Mouse (Mus musculus): ENCODE data around the gene Samd13. TPM values are rescaled to one million over a fixed set of nuclear protein-coding genes. Genes with fewer than 3 reads are reported as not detected.

The Samd13 gene
- polyA plus RNA-seq, 1 experiment from 2014 or later = 1.2 TPM

DNA sequence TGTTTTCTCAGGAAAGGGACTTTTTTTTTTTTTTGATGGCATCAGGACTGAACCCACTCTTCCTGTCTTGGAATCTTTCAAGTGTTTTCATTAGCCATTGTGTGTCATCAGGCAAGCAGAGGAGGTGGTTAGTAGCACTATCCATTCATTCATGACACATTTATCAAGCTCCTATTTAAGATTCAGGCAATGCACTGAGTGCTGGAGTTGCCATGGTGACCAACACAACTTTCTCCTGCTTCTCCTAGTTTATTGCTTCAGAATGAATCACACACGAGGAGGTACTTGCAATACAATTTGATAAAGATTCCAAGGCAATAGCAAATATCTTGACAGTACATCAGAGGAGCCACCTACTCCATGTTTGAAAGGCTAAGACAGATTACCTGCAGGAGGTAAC lies 78.0 kb downstream of the Samd13 start:
- H3K4me1 ChIP-seq = no peaks in the 10 kb centered on the region
- WGBS = 38% methylated on average over 1 of the region's 1 CpGs
- H3K4me2 ChIP-seq = no peak overlapping the region
- H3K36me3 ChIP-seq = no peaks in the 10 kb centered on the region
- no peaks in the 10 kb centered on the region for H3K9me3 ChIP-seq
- no peak overlapping the region for H3K9ac ChIP-seq
- no peak for ATAC-seq (ENCODE audit: insufficient number of reproducible peaks, low FRiP score, low TSS enrichment, low read depth)
- H3K27me3 ChIP-seq = no peaks in the 10 kb centered on the region
- H3K27ac ChIP-seq = no peak overlapping the region
- no peak overlapping the region for H3K4me3 ChIP-seq

DNA sequence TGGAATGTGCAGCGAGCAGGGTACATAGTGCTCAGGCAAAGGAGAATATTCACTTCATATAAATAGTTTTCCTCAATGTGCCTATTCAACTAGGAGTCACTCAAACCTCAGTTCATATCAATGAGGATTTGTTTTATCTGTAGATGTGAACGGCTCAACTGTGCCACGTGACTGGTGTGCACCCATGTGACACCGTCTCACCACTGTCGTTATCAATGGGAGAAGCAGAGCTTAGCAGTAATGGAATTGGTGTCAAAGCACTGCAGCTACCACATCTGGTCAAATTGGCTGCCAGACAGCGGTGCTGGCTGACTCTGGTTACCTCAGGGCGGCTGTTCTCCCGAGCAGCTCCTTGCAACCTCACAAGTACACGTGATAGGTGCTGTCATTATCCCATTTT lies 80.7 kb downstream of the Samd13 start:
- no peak for ATAC-seq (ENCODE audit: insufficient number of reproducible peaks, low FRiP score, low TSS enrichment, low read depth)

DNA sequence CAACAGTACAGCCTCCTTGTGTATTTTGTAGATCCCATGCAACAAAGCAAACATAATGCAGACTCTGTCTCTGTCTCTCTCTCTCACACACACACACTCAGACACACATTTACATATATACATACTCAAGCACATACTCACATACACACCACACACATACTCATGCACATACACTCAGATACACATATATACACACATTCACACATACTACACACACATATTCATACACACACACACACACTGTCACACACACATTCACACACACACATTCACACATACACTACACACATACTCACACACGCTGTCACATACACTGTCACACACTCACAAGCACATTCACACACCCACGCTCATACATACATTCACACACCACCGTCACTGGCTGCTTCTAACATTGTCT lies 82.9 kb downstream of the Samd13 start:
- Histone ChIP-seq H3K27me3 (no peaks in the 10 kb centered on the region), H3K36me3 (no peaks in the 10 kb centered on the region), H3K27ac (no peak overlapping the region), H3K9me3 (no peaks in the 10 kb centered on the region), H3K4me2 (no peak overlapping the region), H3K4me3 (no peak overlapping the region), H3K9ac (no peak overlapping the region), H3K4me1 (no peaks in the 10 kb centered on the region)
- 93% methylated on average over 3 of the region's 3 CpGs for WGBS
- ATAC-seq (ENCODE audit: insufficient number of reproducible peaks, low FRiP score, low TSS enrichment, low read depth) = no peak

More for the DNA sequence above, 80.7 kb downstream of the Samd13 start:
- Histone ChIP-seq H3K27ac (no peak overlapping the region), H3K4me2 (no peak overlapping the region), H3K9me3 (no peaks in the 10 kb centered on the region), H3K4me1 (no peaks in the 10 kb centered on the region), H3K36me3 (no peaks in the 10 kb centered on the region), H3K27me3 (no peaks in the 10 kb centered on the region), H3K9ac (no peak overlapping the region), H3K4me3 (no peak overlapping the region)
- WGBS = 72% methylated on average over 9 of the region's 9 CpGs

DNA sequence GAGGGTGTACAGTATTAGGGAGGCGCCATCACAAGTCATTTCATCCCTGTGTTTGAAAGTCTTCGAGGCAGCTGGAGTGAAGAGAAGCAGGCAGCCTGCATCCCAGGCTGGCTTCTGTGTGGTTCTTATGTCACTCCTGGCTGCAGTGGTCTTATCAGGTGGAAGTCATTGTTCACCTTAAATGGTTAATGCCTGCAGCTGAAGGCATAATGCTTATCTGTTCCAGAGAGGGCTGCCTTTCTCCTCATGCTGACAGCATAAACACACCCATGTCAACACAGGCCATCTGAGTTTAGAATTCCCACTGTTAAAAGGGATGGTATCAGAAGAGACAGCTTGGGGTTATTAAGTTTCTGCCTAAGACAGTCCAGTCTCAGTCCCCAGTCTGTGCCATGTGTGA lies 84.2 kb downstream of the Samd13 start:
- H3K9ac ChIP-seq = no peak overlapping the region
- H3K4me3 ChIP-seq = no peak overlapping the region
- ATAC-seq (ENCODE audit: insufficient number of reproducible peaks, low FRiP score, low TSS enrichment, low read depth) = no peak
- H3K27me3 ChIP-seq = no peaks in the 10 kb centered on the region
- H3K9me3 ChIP-seq = no peaks in the 10 kb centered on the region
- 87% methylated on average over 2 of the region's 2 CpGs for WGBS
- H3K4me2 ChIP-seq = no peak overlapping the region
- H3K27ac ChIP-seq = no peak overlapping the region
- H3K36me3 ChIP-seq = no peaks in the 10 kb centered on the region
- no peaks in the 10 kb centered on the region for H3K4me1 ChIP-seq

DNA sequence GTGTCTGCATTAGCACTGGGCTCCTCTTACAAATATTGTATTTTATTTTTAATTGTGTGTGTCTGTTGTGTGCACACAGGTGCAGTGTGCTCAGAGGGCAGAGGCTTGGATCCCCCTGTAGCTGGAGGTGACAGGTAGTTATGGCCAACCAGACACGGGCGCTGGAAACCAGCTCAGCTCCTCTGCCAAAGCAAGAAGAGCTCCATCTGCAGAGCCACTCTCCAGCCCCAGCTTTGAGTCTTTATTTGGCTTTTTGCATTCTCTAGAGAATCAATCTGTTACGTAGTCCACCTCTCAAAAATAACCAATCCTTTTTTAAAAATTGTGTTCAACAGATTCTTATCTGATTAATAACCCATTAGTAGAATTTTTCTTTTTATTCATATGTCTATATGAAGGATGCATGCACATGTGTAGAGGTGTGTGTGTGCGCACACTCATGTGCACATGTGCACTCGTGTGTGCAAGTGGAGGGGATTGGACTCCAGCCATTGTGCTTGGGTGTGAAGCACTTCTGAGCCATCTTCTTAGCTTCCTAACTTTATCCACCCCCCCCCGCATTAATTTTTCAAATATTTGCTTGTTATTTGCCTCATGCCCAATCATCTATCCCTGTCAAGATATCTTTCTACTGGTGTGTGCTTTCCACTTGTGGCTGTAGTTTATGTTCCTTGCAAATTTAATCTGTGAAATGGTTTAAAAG lies 86.0 kb downstream of the Samd13 start:
- Histone ChIP-seq H3K9ac (no peak overlapping the region), H3K9me3 (no peaks in the 10 kb centered on the region), H3K36me3 (no peaks in the 10 kb centered on the region), H3K4me2 (no peak overlapping the region), H3K4me1 (no peaks in the 10 kb centered on the region), H3K27ac (no peak overlapping the region), H3K4me3 (no peak overlapping the region), H3K27me3 (no peaks in the 10 kb centered on the region)
- no peak for ATAC-seq (ENCODE audit: insufficient number of reproducible peaks, low FRiP score, low TSS enrichment, low read depth)
- 81% methylated on average over 6 of the region's 6 CpGs for WGBS

DNA sequence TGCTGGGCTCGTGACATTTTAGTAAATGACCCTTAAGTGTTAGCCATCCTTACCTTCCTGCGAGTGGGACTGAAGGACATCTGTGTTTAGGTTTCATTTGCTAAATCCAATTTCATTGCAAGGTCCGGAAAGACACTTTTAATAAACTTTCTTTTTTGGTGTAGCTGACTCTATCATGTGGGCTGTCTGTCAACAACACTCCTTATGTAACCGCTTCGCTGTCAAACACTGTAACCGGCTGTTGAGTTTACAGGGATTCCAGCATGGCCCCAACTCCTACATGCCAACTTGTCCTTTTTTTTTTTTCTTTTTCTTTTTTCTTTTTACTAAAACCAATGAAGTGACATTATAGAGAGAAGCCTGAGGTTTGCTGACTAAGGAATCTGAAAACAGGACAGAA lies 87.0 kb downstream of the Samd13 start:
- H3K9me3 ChIP-seq = no peaks in the 10 kb centered on the region

DNA sequence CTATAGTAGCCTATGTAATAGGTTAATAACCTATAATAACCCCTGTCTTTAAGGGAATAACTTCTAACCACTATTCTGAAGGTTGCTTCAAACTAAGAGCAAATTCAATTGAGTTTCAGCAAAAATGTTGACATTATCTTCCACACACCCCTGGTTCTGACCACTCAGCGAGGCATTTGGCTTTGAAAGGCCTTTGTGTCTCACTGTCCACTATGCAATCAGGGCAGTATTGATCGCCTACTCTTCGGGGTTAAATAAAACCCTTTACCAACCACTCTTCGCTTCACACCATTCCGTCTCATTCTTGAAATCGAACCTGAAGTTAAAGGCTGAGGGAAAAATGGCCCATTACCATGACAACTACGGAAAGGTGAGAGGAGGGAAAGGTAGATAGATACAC lies 88.5 kb downstream of the Samd13 start:
- Histone ChIP-seq H3K4me3 (no peak overlapping the region), H3K9ac (no peak overlapping the region), H3K36me3 (no peaks in the 10 kb centered on the region), H3K9me3 (no peaks in the 10 kb centered on the region), H3K4me2 (no peak overlapping the region), H3K27me3 (no peaks in the 10 kb centered on the region), H3K27ac (no peak overlapping the region), H3K4me1 (no peaks in the 10 kb centered on the region)
- no peak for ATAC-seq (ENCODE audit: insufficient number of reproducible peaks, low FRiP score, low TSS enrichment, low read depth)
- WGBS = 89% methylated on average over 7 of the region's 7 CpGs

More for the DNA sequence above, 87.0 kb downstream of the Samd13 start:
- Histone ChIP-seq H3K9ac (no peak overlapping the region), H3K4me2 (no peak overlapping the region), H3K27ac (no peak overlapping the region), H3K4me3 (no peak overlapping the region), H3K36me3 (no peaks in the 10 kb centered on the region), H3K27me3 (no peaks in the 10 kb centered on the region), H3K4me1 (no peaks in the 10 kb centered on the region)
- ATAC-seq (ENCODE audit: insufficient number of reproducible peaks, low FRiP score, low TSS enrichment, low read depth) = no peak
- WGBS = 61% methylated on average over 6 of the region's 6 CpGs

DNA sequence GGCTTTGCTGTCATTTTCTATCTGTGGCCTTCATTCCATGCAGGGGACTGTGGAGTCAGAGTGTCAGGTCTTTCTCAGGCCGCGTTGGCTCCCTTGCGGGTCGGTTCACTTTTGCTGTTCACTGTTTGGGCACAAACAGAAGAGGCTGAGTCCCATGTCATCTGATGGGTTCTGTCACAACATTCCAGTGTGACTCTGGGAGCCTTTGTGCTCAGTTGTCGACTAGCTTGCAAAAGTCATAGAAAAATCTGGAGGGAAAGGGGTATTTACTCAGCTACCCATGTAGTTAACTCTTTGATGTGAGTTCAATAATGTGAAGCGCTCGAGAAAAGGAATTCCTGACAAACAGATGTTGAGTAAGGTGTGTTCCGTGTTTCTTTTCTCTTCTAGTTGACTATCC lies 89.0 kb downstream of the Samd13 start:
- 82% methylated on average over 8 of the region's 8 CpGs for WGBS
- Histone ChIP-seq H3K4me2 (no peak overlapping the region), H3K4me3 (no peak overlapping the region)

DNA sequence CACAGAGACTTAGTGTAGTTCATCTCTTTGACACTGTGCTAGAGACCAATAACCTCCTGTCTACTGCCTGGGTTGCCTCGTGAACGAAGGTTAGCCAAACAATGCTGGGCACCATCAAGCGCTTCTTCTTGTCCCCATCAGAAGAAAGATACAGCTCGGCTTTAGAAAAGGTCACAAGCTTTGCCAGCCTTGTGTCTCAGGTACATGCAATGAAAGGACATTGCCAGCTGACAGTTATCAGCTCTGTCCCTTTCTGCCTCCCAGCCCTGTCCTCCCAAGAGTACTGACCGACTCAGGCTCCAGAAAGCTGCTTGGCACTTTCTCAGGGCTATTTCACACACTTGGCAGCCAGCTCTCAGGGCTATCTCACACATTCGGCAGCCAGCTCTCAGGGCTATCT lies 90.0 kb downstream of the Samd13 start:
- Histone ChIP-seq H3K27me3 (no peaks in the 10 kb centered on the region), H3K36me3 (no peaks in the 10 kb centered on the region), H3K27ac (no peak overlapping the region), H3K9me3 (no peaks in the 10 kb centered on the region), H3K9ac (no peak overlapping the region), H3K4me1 (no peaks in the 10 kb centered on the region), H3K4me3 (no peak overlapping the region), H3K4me2 (no peak overlapping the region)
- 80% methylated on average over 6 of the region's 6 CpGs for WGBS
- no peak for ATAC-seq (ENCODE audit: insufficient number of reproducible peaks, low FRiP score, low TSS enrichment, low read depth)

More for the DNA sequence above, 89.0 kb downstream of the Samd13 start:
- Histone ChIP-seq H3K27ac (no peak overlapping the region), H3K4me1 (no peaks in the 10 kb centered on the region), H3K36me3 (no peaks in the 10 kb centered on the region), H3K27me3 (no peaks in the 10 kb centered on the region), H3K9me3 (no peaks in the 10 kb centered on the region), H3K9ac (no peak overlapping the region)
- no peak for ATAC-seq (ENCODE audit: insufficient number of reproducible peaks, low FRiP score, low TSS enrichment, low read depth)

Other genes starting within 250 kb of the Samd13 start
- gene Ctbs, start 235.8 kb downstream of the Samd13 start, polyA plus RNA-seq (2015; fragmentation: Nextera tagmentation; extraction: Ambion mirVana) = 10.1 and 10.4 TPM in 2 replicates
- gene Spata1, start 185.8 kb downstream of the Samd13 start, polyA plus RNA-seq (2015; fragmentation: Nextera tagmentation; extraction: Ambion mirVana) = 4.2 and 4.7 TPM in 2 replicates
- gene Gng5, start 185.8 kb downstream of the Samd13 start, polyA plus RNA-seq (2015; fragmentation: Nextera tagmentation; extraction: Ambion mirVana) = 729 and 820 TPM in 2 replicates
- 43.2 and 44.9 TPM in 2 replicates for gene Rpf1, start 164.2 kb downstream of the Samd13 start, polyA plus RNA-seq (2015; fragmentation: Nextera tagmentation; extraction: Ambion mirVana)
- 1.0 and 1.2 TPM in 2 replicates for gene Uox, start 115.2 kb downstream of the Samd13 start, polyA plus RNA-seq (2015; fragmentation: Nextera tagmentation; extraction: Ambion mirVana)
- 0.14 and 0.15 TPM in 2 replicates for gene Dnase2b, start 70.0 kb downstream of the Samd13 start, polyA plus RNA-seq (2015; fragmentation: Nextera tagmentation; extraction: Ambion mirVana)
- not detected in 2 replicates for gene 4930503B20Rik, start 34.3 kb downstream of the Samd13 start, polyA plus RNA-seq (2015; fragmentation: Nextera tagmentation; extraction: Ambion mirVana)
- 60.3 and 60.7 TPM in 2 replicates for gene Prkacb, start 127.4 kb upstream of the Samd13 start, polyA plus RNA-seq (2015; fragmentation: Nextera tagmentation; extraction: Ambion mirVana)
- gene Ttll7, start 166.8 kb upstream of the Samd13 start, polyA plus RNA-seq (2015; fragmentation: Nextera tagmentation; extraction: Ambion mirVana) = 1.7 and 1.9 TPM in 2 replicates